Mouse (Mus musculus): ENCODE data around the gene Isca1.

- TF ChIP-seq GATA1 (IDR thresholded peaks at IDR 0.05; ENCODE audit: low read length) (peak; percentile 100), TAL1 (IDR thresholded peaks at IDR 0.05; ENCODE audit: low read length) (peak; percentile 98)
Observed at GRCm38 (mm10) chr13:59814109-59814591, 44.5 kb upstream of the Isca1 start.
